Mouse (Mus musculus): ENCODE results near the gene Npas1.

GRCm38 (mm10) chr7:16423731-16424130 lies 53.8 kb downstream of the Npas1 start:
- TF ChIP-seq CTCF (conservative IDR thresholded peaks at IDR 0.05; ENCODE audit: low read length) (no peak), NANOG (IDR thresholded peaks at IDR 0.05; ENCODE audit: borderline replicate concordance, low read length) (no peak), POU5F1 (IDR thresholded peaks at IDR 0.05; ENCODE audit: borderline replicate concordance, low read length) (no peak)

All from E14TG2a.4 (cell line).